Mouse (Mus musculus): ENCODE measurements around the gene Samd4b. TPM values are rescaled to one million over a fixed set of nuclear protein-coding genes. Genes with fewer than 3 reads are reported as not detected.

Gene Samd4b
- total and polyA plus RNA-seq, 3 experiments, result 6.4 to 45.9 TPM; not detected in 1

GRCm38 (mm10) chr7:28477363-28477762 lies 120.6 kb downstream of the Samd4b start:
- Histone ChIP-seq H3K27me3 (ENCODE audit: control insufficient read depth in 1 of 2, insufficient read depth in 2 of 2, low read length in 2 of 2) (no peaks in the 10 kb centered on the region), H3K4me1 (ENCODE audit: control insufficient read depth in 1 of 2, insufficient read depth in 2 of 2, low read length in 2 of 2) (no peaks in the 10 kb centered on the region), H3K36me3 (ENCODE audit: control insufficient read depth in 1 of 2, insufficient read depth in 2 of 2, low read length in 2 of 2) (no peaks in the 10 kb centered on the region), H3K9me3 (replicated peaks; ENCODE audit: insufficient read depth, low read length) (no peaks in the 10 kb centered on the region), H3K79me2 (ENCODE audit: control insufficient read depth, insufficient read depth, low read length, poor library complexity) (no peaks in the 10 kb centered on the region), H3K9ac (ENCODE audit: control insufficient read depth, low read depth, low read length, poor library complexity, severe bottlenecking) (no peak overlapping the region), H3K4me3 (ENCODE audit: control insufficient read depth in 1 of 2, insufficient read depth in 1 of 2, low read depth in 2 of 2, low read length in 2 of 2) (no peak overlapping the region), H3K27ac (ENCODE audit: control insufficient read depth, low read depth, low read length) (no peak overlapping the region)
- no peak for DNase-seq (ENCODE audit: low read depth, low spot score)
- TF ChIP-seq TCF12 (IDR thresholded peaks at IDR 0.05; ENCODE audit: low read depth, low read length) (no peak), JUND (IDR thresholded peaks at IDR 0.05; ENCODE audit: low read depth, low read length) (no peak), ZNF384 (IDR thresholded peaks at IDR 0.05; ENCODE audit: low read depth, low read length) (no peak), MAZ (IDR thresholded peaks at IDR 0.05; ENCODE audit: low read depth, low read length) (no peak), POLR2AphosphoS2 (IDR thresholded peaks at IDR 0.05; ENCODE audit: low read length) (no peak), NRF1 (IDR thresholded peaks at IDR 0.05; ENCODE audit: insufficient read depth, low read depth, low read length, poor library complexity, severe bottlenecking) (no peak)

- Histone ChIP-seq H3K9me3 (replicated peaks; ENCODE audit: insufficient read depth, low read length) (no peaks in the 10 kb centered on the region), H3K4me3 (ENCODE audit: control insufficient read depth in 1 of 2, insufficient read depth in 1 of 2, low read depth in 2 of 2, low read length in 2 of 2) (no peak overlapping the region), H3K27me3 (ENCODE audit: control insufficient read depth in 1 of 2, insufficient read depth in 2 of 2, low read length in 2 of 2) (no peaks in the 10 kb centered on the region), H3K9ac (ENCODE audit: control insufficient read depth, low read depth, low read length, poor library complexity, severe bottlenecking) (no peak overlapping the region), H3K79me2 (ENCODE audit: control insufficient read depth, insufficient read depth, low read length, poor library complexity) (no peaks in the 10 kb centered on the region), H3K27ac (ENCODE audit: control insufficient read depth, low read depth, low read length) (no peak overlapping the region), H3K36me3 (ENCODE audit: control insufficient read depth in 1 of 2, insufficient read depth in 2 of 2, low read length in 2 of 2) (no peaks in the 10 kb centered on the region), H3K4me1 (ENCODE audit: control insufficient read depth in 1 of 2, insufficient read depth in 2 of 2, low read length in 2 of 2) (no peaks in the 10 kb centered on the region)
- peak; percentile 22 for DNase-seq (ENCODE audit: low read depth, low spot score)
- TF ChIP-seq SMC3 (IDR thresholded peaks at IDR 0.05; ENCODE audit: low read depth, low read length), result peak; percentile 59
- TF ChIP-seq SIN3A (IDR thresholded peaks at IDR 0.05; ENCODE audit: low read length), result no peak
- no peak for TF ChIP-seq ELF1 (IDR thresholded peaks at IDR 0.05; ENCODE audit: low read depth, low read length)
- TF ChIP-seq ZC3H11A (IDR thresholded peaks at IDR 0.05; ENCODE audit: low read depth, low read length), result peak; percentile 27; the same call in 1 of the 2 replicates
- no peak for TF ChIP-seq USF1 (IDR thresholded peaks at IDR 0.05; ENCODE audit: low read depth, low read length)
- TF ChIP-seq POLR2AphosphoS2 (IDR thresholded peaks at IDR 0.05; ENCODE audit: low read length), result no peak
- no peak for TF ChIP-seq TAL1 (IDR thresholded peaks at IDR 0.05; ENCODE audit: low read length)
- no peak for TF ChIP-seq GATA1 (IDR thresholded peaks at IDR 0.05; ENCODE audit: low read depth, low read length)
- TF ChIP-seq RAD21 (IDR thresholded peaks at IDR 0.05; ENCODE audit: low read depth, low read length), result peak; percentile 45
- no peak for TF ChIP-seq ZKSCAN1 (IDR thresholded peaks at IDR 0.05; ENCODE audit: low read depth, low read length)
- no peak for TF ChIP-seq USF2 (IDR thresholded peaks at IDR 0.05; ENCODE audit: borderline replicate concordance in 1 of 2, insufficient read depth in 1 of 2, low read depth in 1 of 2, low read length in 2 of 2)
- no peak for TF ChIP-seq NELFE (IDR thresholded peaks at IDR 0.05; ENCODE audit: low read depth, low read length)
- no peak for TF ChIP-seq UBTF (IDR thresholded peaks at IDR 0.05; ENCODE audit: borderline replicate concordance, insufficient read depth, low read depth, low read length)
- TF ChIP-seq GABPA (IDR thresholded peaks at IDR 0.05; ENCODE audit: low read depth, low read length), result no peak
- TF ChIP-seq MXI1 (IDR thresholded peaks at IDR 0.05; ENCODE audit: low read depth, low read length), result no peak
- no peak for TF ChIP-seq RCOR1 (IDR thresholded peaks at IDR 0.05; ENCODE audit: low read depth, low read length)
- TF ChIP-seq HCFC1 (IDR thresholded peaks at IDR 0.05; ENCODE audit: low read depth, low read length), result no peak
- no peak for TF ChIP-seq NRF1 (IDR thresholded peaks at IDR 0.05; ENCODE audit: insufficient read depth, low read depth, low read length, poor library complexity, severe bottlenecking)
- TF ChIP-seq CHD1 (IDR thresholded peaks at IDR 0.05; ENCODE audit: low read depth, low read length), result no peak
- TF ChIP-seq MAZ (IDR thresholded peaks at IDR 0.05; ENCODE audit: low read depth, low read length), result no peak
- TF ChIP-seq TBP (IDR thresholded peaks at IDR 0.05; ENCODE audit: low read depth, low read length), result no peak
- TF ChIP-seq TCF12 (IDR thresholded peaks at IDR 0.05; ENCODE audit: low read depth, low read length), result no peak
- TF ChIP-seq MEF2A (IDR thresholded peaks at IDR 0.05; ENCODE audit: extremely low read depth, insufficient replicate concordance, low read depth, low read length, poor library complexity, severe bottlenecking), result no peak
- no peak for TF ChIP-seq EP300 (IDR thresholded peaks at IDR 0.05; ENCODE audit: low read depth in 1 of 2, low read length in 2 of 2)
- TF ChIP-seq CTCF (IDR thresholded peaks at IDR 0.05 in 2 of 3, conservative IDR thresholded peaks at IDR 0.05 in 1 of 3; ENCODE audit: control insufficient read depth in 1 of 3, insufficient read depth in 1 of 3, low read depth in 2 of 3, low read length in 3 of 3, poor library complexity in 1 of 3, severe bottlenecking in 1 of 3), result peak; percentile 10 to 54 (median 32); a peak in 4 of 6 replicates
- no peak for TF ChIP-seq BHLHE40 (IDR thresholded peaks at IDR 0.05; ENCODE audit: borderline replicate concordance, low read depth, low read length)
- no peak for TF ChIP-seq MYC (IDR thresholded peaks at IDR 0.05; ENCODE audit: low read depth, low read length)
- no peak for TF ChIP-seq ZMIZ1 (IDR thresholded peaks at IDR 0.05; ENCODE audit: low read depth, low read length)
Measured at GRCm38 (mm10) chr7:28476191-28476590, 121.8 kb downstream of the Samd4b start.

Data from MEL (cell line).